12 mouse cellular contexts compared by ENCODE assay signal in genomic region chr10:94524966-94525365, GRCm38 (mm10).
DNase-seq lines count a peak whose midpoint lies in the region; ATAC-seq and TF ChIP-seq lines count a peak whose summit lies in the region.
"Had no signal": no experiment of that assay in that cellular context is flagged by ENCODE, and none has a peak within 500 bp of the region (broad histone marks: within the 10 kb centered on the region; RNA-seq: fewer than 3 reads in every experiment).

No protein-coding gene starts in this region.

- peaks cover 49% of the 10 kb centered on the region for H3K4me1 ChIP-seq in hindbrain, embryonic 10.5 days (replicated peaks)
- peaks cover 16% of the 10 kb centered on the region for H3K4me1 ChIP-seq in hindbrain, embryonic 16.5 days (ENCODE audit: control insufficient read depth, insufficient read depth, low read depth, low read length)
- H3K4me1 ChIP-seq in CH12.LX (ENCODE audit: control insufficient read depth in 1 of 2, insufficient read depth in 2 of 2), result peaks cover 46 to 86% of the 10 kb centered on the region in 2 experiments
- H3K4me1 ChIP-seq in limb, embryonic 15.5 days, result peaks cover 37% of the 10 kb centered on the region

- TF ChIP-seq CTCF in CH12.LX (conservative IDR thresholded peaks at IDR 0.05 in 1 of 2, IDR thresholded peaks at IDR 0.05 in 1 of 2; ENCODE audit: low read depth in 2 of 2, low read length in 2 of 2), result no peak

- ATAC-seq in hindbrain, embryonic 16.5 days, result no peak
- ATAC-seq in limb, embryonic 15.5 days (ENCODE audit: insufficient number of reproducible peaks, low FRiP score, low TSS enrichment, low read depth), result no peak

- H3K9ac ChIP-seq in hindbrain, embryonic 16.5 days (ENCODE audit: low read depth, low read length), result no peak overlapping the region
- 0 out of 2 replicates have a peak overlapping the region, but pooled peaks have one; percentile 2 for H3K9ac ChIP-seq in CH12.LX (ENCODE audit: insufficient read depth, low read depth)
- no peak overlapping the region for H3K9ac ChIP-seq in limb, embryonic 15.5 days
- H3K9ac ChIP-seq: hindbrain, embryonic 15.5 days; neural tube, embryonic 12.5 days had no signal

- TF ChIP-seq RAD21 in CH12.LX (IDR thresholded peaks at IDR 0.05; ENCODE audit: low read depth, low read length), result no peak

- WGBS in hindbrain, embryonic 10.5 days, result 52% methylated on average over 6 of the region's 6 CpGs
- WGBS in hindbrain, embryonic 16.5 days, result 69% methylated on average over 6 of the region's 6 CpGs
- WGBS in limb, embryonic 15.5 days, result 60% methylated on average over 6 of the region's 6 CpGs

- in situ Hi-C loops in CH12.LX (cut with MboI; ENCODE audit: low pct_ligation_motif_present, low pct_unique_long_range_greater_than_20kb, low sequenced_read_pairs), result no loop called here

- H3K4me2 ChIP-seq in hindbrain, embryonic 16.5 days (ENCODE audit: low read length), result no peak overlapping the region
- peak overlapping the region; percentile 81 for H3K4me2 ChIP-seq in CH12.LX (ENCODE audit: insufficient read depth, low read depth, poor library complexity, severe bottlenecking)
- no peak overlapping the region for H3K4me2 ChIP-seq in limb, embryonic 15.5 days
- H3K4me2 ChIP-seq: hindbrain, embryonic 15.5 days; neural tube, embryonic 12.5 days had no signal

- no peaks in the 10 kb centered on the region for H3K36me3 ChIP-seq in hindbrain, embryonic 10.5 days
- no peaks in the 10 kb centered on the region for H3K36me3 ChIP-seq in hindbrain, embryonic 16.5 days (ENCODE audit: control insufficient read depth, insufficient read depth, low read length)
- H3K36me3 ChIP-seq in CH12.LX (replicated peaks in 1 of 2; ENCODE audit: control insufficient read depth in 1 of 2, insufficient read depth in 1 of 2, low read length in 1 of 2), result peaks cover 12 to 23% of the 10 kb centered on the region in 2 experiments
- H3K36me3 ChIP-seq in limb, embryonic 15.5 days, result no peaks in the 10 kb centered on the region
- H3K36me3 ChIP-seq: hindbrain, embryonic 15.5 days; neural tube, embryonic 12.5 days had no signal

- no peak for TF ChIP-seq POLR2A in CH12.LX (IDR thresholded peaks at IDR 0.05; ENCODE audit: low read depth, low read length)

- 0 out of 2 replicates have a peak, but pooled peaks have one; percentile 12 for TF ChIP-seq EP300 in CH12.LX (IDR thresholded peaks at IDR 0.05; ENCODE audit: low read length)

- no peaks in the 10 kb centered on the region for H3K9me3 ChIP-seq in hindbrain, embryonic 10.5 days
- no peaks in the 10 kb centered on the region for H3K9me3 ChIP-seq in hindbrain, embryonic 16.5 days (ENCODE audit: control insufficient read depth, low read length)
- no peaks in the 10 kb centered on the region for H3K9me3 ChIP-seq in CH12.LX (replicated peaks; ENCODE audit: low read length)
- H3K9me3 ChIP-seq in limb, embryonic 15.5 days, result no peaks in the 10 kb centered on the region
- H3K9me3 ChIP-seq: hindbrain, embryonic 15.5 days; neural tube, embryonic 12.5 days had no signal

- H3K27ac ChIP-seq in hindbrain, embryonic 10.5 days, result 0 out of 2 replicates have a peak overlapping the region, but pooled peaks have one; percentile 29
- H3K27ac ChIP-seq in hindbrain, embryonic 16.5 days (ENCODE audit: low read depth, low read length), result no peak overlapping the region
- H3K27ac ChIP-seq in CH12.LX (ENCODE audit: insufficient read depth, low read depth), result peak overlapping the region; percentile 84
- peak overlapping the region; percentile 7; the same call in 1 of the 2 replicates for H3K27ac ChIP-seq in limb, embryonic 15.5 days
- H3K27ac ChIP-seq: hindbrain, embryonic 15.5 days; neural tube, embryonic 12.5 days had no signal

- no peak for DNase-seq in hindbrain, embryonic 10.5 days (ENCODE audit: low spot score)
- DNase-seq in CH12.LX (ENCODE audit: extremely low read depth), result peak; percentile 45
- peak; percentile 20 to 40 for DNase-seq in thymus, postnatal 10 days (ENCODE audit: low spot score in 2 of 2)
- DNase-seq in right cerebral cortex, postnatal 36 days (ENCODE audit: low spot score in 2 of 2), result no peak
- no peak for DNase-seq in ovary, postnatal 14 days (ENCODE audit: low spot score)
- no peak for DNase-seq in ovary, postnatal 36 days (ENCODE audit: low spot score)
- DNase-seq: cerebellum, adult 18-20 months; lung, adult 18-20 months had no signal

- H3K27me3 ChIP-seq in hindbrain, embryonic 10.5 days (ENCODE audit: insufficient read depth, poor library complexity, severe bottlenecking), result peaks cover 10% of the 10 kb centered on the region; the same call in 1 of the 2 replicates
- H3K27me3 ChIP-seq in hindbrain, embryonic 16.5 days (replicated peaks; ENCODE audit: control insufficient read depth, insufficient read depth, low read length), result no peaks in the 10 kb centered on the region
- H3K27me3 ChIP-seq in CH12.LX (replicated peaks), result no peaks in the 10 kb centered on the region
- no peaks in the 10 kb centered on the region for H3K27me3 ChIP-seq in limb, embryonic 15.5 days
- H3K27me3 ChIP-seq: hindbrain, embryonic 15.5 days; neural tube, embryonic 12.5 days had no signal

- no peaks in the 10 kb centered on the region; the same call in 1 of the 2 replicates for H3K79me2 ChIP-seq in CH12.LX (replicated peaks; ENCODE audit: control insufficient read depth, extremely low read depth, insufficient read depth, poor library complexity, severe bottlenecking)

- dilution Hi-C loops in CH12.LX (cut with MboI; ENCODE audit: extremely low pct_ligation_motif_present, extremely low pct_unique_long_range_greater_than_20kb, low sequenced_read_pairs), result no loop called here

- H3K4me3 ChIP-seq in hindbrain, embryonic 10.5 days, result no peak overlapping the region
- no peak overlapping the region for H3K4me3 ChIP-seq in hindbrain, embryonic 16.5 days (ENCODE audit: low read length)
- H3K4me3 ChIP-seq in CH12.LX (replicated peaks in 1 of 3; ENCODE audit: low read depth in 2 of 3, low read length in 2 of 3, poor library complexity in 1 of 3), result no peak overlapping the region
- H3K4me3 ChIP-seq in limb, embryonic 15.5 days, result no peak overlapping the region
- H3K4me3 ChIP-seq: hindbrain, embryonic 15.5 days; neural tube, embryonic 12.5 days had no signal

TF ChIP-seq in CH12.LX, 34 proteins besides CTCF, POLR2A, EP300 and RAD21:
- TF ChIP-seq POLR2AphosphoS2 (IDR thresholded peaks at IDR 0.05; ENCODE audit: low read depth, low read length), result no peak
- 0 out of 2 replicates have a peak, but pooled peaks have one; percentile 55 for TF ChIP-seq MAFK (IDR thresholded peaks at IDR 0.05; ENCODE audit: insufficient replicate concordance, low read length)
- TF ChIP-seq BHLHE40 (IDR thresholded peaks at IDR 0.05; ENCODE audit: low read depth, low read length), result peak; percentile 58
- peak; percentile 90 for TF ChIP-seq ZNF384 (IDR thresholded peaks at IDR 0.05; ENCODE audit: low read depth, low read length)
- no peak for TF ChIP-seq SIN3A (IDR thresholded peaks at IDR 0.05; ENCODE audit: low read length)
- TF ChIP-seq JUN (IDR thresholded peaks at IDR 0.05; ENCODE audit: insufficient read depth, low read depth, low read length), result no peak
- peak; percentile 65 for TF ChIP-seq ETS1 (conservative IDR thresholded peaks at IDR 0.05; ENCODE audit: low read depth, low read length)
- TF ChIP-seq IRF4 (IDR thresholded peaks at IDR 0.05; ENCODE audit: low read depth, low read length), result peak; percentile 13; the same call in 1 of the 2 replicates
- 0 out of 2 replicates have a peak, but pooled peaks have one; percentile 32 for TF ChIP-seq TCF12 (IDR thresholded peaks at IDR 0.05; ENCODE audit: low read depth, low read length)
- TF ChIP-seq MYC (IDR thresholded peaks at IDR 0.05; ENCODE audit: low read depth, low read length), result peak; percentile 23; the same call in 1 of the 2 replicates
TF ChIP-seq in CH12.LX: peak in this region for 7.

Comparison
In these comparisons a context has a peak if more than half of its experiments do, and no peak if none do; other contexts are left out.
1. DNase-seq: peak in CH12.LX (single experiment) and thymus, postnatal 10 days (2 of 2); none in hindbrain, embryonic 10.5 days (single experiment), right cerebral cortex, postnatal 36 days (0 of 2), ovary, postnatal 14 days (single experiment) and ovary, postnatal 36 days (single experiment).